Mouse (Mus musculus) gastrocnemius, postnatal 36 days (tissue): ENCODE measurements around the gene Hes6. TPM values are rescaled to one million over a fixed set of nuclear protein-coding genes. Genes with fewer than 3 reads are reported as not detected.

Experiments used
- DNase-seq, 2 experiments: peaks; one replicate each; pipeline ENCODE4 v3.0.0; 2022
- intact Hi-C: fragments of 180-260 bp; cut with DNase I; formaldehyde crosslinking; loops from one replicate; pipeline ENCODE4 v1.15.1; 2025
- long read RNA-seq, 2 experiments: library from polyadenylated mRNA; stranded (forward); transcript quantifications; one replicate each; pipeline ENCODE4 v2.0.0; 2021
- total RNA-seq, 2 experiments: library from RNA; stranded (reverse); gene quantifications; 2 replicates each; pipeline ENCODE4 v1.2.3; 2021

Gene Hes6
- total RNA-seq = 1 to 10 TPM; 7.5 to 7.9 TPM
- long read RNA-seq, experiment 1, transcript Hes6-201 (4 exons, 1,335 nt) = major isoform, 12 of 16 reads
- long read RNA-seq, experiment 1, partial matches to known transcripts = 1 of 16 reads
- long read RNA-seq, experiment 1, other reads (novel, unspliced or antisense) = 3 of 16 reads
- long read RNA-seq, experiment 2, transcript Hes6-201 (4 exons, 1,335 nt) = major isoform, 10 of 11 reads
- long read RNA-seq, experiment 2, partial matches to known transcripts = 0 of 11 reads
- long read RNA-seq, experiment 2, other reads (novel, unspliced or antisense) = 1 of 11 reads

DNA sequence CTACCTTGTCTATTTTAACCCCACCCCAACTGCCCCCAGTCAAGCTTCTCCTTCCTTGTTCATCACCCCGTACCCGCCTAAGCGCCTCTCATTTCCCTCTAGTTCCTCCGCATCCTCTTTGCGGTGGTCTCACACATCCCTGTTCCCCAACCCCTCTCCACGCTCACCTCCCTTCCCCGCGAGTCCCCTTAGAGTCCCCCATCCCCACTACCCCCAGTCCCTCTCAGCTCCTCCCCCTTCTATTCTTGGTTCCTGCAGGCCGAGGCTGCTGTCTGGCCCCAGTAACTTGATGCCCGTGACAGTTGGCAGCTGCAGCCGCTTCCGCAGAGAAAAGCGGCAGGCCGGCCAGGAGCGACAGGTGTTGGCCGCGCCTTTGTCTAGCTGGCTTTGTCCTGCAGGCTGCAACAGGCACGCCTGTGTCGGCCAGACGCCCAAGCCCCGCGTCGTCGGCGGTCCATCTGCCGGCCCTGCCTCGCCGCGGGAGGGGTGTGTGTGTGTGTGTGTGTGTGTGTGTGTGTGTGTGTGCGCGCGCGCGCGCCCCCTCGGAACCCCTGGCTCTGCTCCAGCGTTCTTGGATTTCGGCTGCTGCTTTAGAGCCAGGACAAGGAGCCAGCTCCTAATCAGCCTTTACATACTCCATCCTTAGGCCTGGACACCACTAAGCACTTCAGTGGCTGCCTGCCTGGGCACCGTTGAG is at the start of gene Hes6:
Hes6 (minus strand) TSS at position 141 of the 697 bp plus-strand sequence.
- intact Hi-C loops = no loop called here
- peak; percentile 71 to 75 for DNase-seq

DNA sequence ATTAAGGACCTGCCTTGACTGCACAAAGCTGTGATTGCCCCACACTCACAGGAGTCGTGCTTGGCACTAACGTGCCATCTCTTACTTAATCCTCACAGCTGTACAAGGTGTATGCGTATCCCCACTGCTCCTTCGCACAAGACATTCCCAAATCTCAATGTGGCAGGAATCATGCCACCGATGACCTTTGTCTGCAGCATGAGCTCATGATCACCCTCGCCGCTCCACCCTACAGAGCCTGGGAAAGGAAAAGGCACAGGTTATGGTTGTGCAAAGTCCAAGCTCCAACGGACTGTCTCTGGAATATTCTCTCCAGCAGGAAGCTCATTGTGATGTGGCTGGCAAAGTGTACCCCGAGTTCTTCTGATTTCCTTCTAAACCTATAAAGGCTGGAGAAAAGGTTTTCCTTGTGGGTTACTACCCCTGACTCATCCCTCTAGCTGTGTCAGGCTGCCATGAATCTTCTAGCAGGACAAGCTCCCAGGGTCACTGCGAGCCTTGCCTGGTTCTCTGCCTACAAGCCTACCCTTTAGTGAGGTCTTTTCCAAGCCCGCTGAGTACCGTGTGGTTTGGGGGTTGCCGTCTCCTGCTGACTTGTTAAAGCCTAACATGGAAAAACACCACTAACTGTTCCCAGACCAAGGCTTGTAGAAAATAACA is 49.6 kb upstream of the Hes6 start:
- intact Hi-C loops = loop anchor here (5.0 kb wide), 1 partner anchor 36 kb away; no protein-coding TSS in a partner anchor
- DNase-seq = no peak

DNA sequence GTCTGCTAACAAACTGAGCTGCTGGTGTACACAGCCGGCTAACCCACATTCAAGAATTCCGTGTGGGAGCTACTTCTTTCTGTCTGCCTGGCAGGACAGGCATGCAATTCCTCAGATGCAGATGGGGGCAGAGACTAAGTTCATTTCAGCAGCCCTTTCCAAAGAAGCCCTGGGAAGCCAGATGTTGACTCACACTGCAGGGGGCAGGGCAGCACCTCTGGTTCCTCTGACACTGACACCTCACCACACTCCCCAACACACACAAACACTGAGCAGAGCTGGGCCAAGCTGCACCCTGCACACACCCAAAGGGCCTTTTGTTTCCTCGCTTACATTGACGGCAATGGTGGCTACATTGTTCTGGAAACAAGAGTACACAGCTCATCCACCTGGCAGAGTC is 46.7 kb upstream of the Hes6 start:
- intact Hi-C loops = loop anchor here (5.0 kb wide), 1 partner anchor 33 kb away; no protein-coding TSS in a partner anchor

DNA sequence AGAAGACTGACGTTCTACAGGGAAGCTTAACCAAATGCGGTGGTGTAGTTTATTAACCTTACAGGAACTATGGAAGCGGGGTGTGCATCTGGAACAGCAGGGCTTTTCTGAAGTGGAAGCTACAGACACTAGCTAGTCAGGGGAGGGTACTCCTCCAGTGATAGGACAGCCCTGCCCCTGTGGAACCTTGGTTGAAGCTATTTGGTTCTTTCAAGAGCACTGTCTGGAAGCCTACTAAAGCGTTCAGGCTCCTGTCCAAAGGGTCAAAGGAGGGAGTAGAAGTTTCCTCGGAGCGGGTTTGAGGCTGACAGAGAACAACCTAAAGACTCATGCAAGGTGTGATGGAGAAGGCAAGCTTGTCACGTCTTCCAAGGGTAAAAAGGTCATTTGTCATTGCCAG is 46.2 kb upstream of the Hes6 start:
- no peak for DNase-seq
- intact Hi-C loops = loop anchor here (5.0 kb wide), 1 partner anchor 33 kb away; no protein-coding TSS in a partner anchor

More for the DNA sequence above, 46.7 kb upstream of the Hes6 start:
- no peak for DNase-seq

DNA sequence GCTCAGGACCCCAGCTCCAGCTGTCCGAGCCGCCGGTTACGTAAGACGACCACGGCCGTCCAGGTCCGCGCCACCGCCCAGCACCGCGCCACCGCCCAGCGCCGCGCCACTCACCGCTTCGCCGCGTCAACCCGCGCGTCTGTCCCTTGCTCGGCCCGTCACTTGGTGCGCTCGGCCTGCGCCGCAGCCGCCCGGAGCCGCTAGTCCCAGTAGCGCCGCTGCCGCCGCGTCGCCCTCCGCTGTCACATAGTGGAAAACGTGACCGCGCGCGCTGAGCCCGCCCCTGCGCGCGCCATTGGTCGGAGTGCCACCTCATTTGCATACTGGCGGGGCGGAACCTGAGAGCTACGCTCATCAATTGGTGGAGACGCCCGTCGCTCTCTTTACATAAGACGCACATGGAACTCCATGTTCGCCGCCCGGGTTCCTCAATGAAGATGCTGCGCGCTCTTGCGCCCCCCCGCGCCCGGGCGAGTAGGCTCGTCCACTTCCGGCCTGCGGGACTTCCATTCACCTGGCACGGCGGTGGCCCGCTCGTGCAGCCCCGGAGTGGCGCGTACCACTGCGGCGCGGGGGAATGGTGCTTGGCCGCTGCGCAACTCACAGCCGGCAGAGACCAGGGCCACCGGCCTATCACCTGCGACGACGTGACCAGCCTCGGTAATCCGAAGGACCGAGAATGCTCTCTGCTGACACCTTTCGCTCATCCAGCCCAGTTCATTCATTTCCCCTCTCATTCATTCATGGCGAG is 45.4 kb upstream of the Hes6 start, which contains the start of gene Per2:
Per2 (minus strand) TSS at position 266 of the 751 bp plus-strand sequence.
- intact Hi-C loops = no loop called here
- DNase-seq = peak; percentile 98 to 99

DNA sequence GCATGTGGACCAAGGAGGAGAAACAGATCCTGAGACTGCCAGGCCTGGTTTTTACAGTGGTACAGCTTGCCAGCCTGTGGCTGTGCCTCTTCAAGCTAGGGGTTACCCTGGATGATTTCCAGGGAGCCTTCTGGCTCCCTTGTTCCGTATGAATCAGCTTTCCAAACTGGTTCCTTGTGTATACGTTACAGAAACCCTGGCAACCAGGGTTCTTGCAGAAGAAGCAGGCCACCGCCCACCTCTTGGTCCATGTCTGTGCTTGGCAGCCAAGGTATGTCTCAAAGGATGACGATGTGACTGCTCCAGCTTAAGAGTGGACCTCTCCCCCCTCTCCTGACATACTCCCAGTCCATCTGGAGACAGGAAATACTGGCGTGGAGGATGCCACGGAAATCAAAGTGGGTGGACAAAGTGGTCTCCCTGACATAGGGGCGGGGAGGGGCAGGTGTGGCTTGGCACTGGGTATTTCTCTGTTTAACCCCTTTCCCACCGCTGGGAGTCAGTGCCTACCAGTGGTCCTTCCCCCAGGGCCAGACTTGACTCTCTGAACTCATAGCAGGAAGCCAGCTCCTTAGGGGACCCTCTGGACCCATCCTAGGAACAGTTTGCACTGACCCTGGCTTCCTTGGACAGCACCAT is 44.5 kb upstream of the Hes6 start:
- peak in 1 of 2 experiments; percentile 40 for DNase-seq
- intact Hi-C loops = no loop called here

DNA sequence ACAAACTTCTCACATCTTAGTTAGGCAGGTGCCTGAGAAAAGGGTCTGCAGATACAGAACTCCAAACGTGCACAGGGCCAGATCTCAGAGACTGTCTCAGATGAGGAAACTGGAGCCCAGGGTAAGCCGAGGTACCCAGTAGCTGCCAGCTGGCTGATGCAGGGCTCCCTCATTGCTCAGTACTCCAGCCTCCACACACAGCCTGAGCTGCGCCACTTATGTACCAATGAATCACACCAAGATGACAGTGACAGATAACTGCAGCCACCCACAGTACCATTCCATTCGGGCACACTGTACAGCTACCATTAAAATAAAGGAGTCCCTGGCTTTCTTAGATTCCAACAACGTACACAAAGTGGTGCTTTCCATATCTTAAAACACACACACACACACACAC is 43.9 kb upstream of the Hes6 start:
- intact Hi-C loops = no loop called here
- no peak for DNase-seq

DNA sequence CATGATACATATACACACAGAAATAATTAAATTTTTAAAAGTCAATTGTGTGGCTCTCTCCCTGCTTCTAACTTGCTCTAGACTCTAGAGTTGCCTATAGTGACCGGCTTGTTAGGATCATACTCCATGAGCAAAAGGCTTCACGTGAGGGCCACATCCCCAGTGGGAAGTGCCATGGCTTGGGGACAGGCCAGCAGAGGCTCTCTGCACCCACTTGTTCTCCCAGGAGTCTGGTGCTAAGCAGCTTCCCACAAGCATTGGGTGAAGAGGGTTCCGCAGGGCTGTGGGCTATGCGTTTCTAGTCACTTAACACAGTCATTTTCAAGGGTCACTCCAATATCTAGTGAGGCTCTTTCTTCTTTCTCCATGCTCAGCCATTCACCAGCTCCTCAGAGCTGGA is 43.3 kb upstream of the Hes6 start:
- intact Hi-C loops = no loop called here
- no peak for DNase-seq

DNA sequence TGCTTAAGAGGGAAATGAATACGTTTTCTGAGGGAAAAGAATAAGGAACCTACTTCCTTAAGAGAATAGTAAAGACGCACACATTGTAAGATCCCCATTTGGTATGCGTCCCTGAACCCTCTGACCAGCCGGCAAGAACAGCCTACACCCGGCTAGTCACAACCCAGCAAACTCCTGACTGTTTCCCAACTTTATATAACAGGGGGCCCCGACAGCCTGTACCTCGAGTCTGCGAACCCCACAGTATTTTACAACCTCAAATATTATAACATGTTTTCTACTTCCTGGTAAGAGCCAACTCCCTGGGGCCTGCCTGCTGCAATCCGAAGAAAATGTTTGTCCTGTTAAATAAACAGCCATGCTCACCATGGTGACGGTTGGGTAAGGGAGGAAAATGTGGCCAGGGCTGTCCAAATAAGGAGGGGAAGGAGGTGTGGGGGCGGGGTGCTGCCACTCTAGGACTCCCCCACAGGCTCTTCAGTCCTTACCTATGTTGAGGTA is 42.5 kb upstream of the Hes6 start:
- intact Hi-C loops = no loop called here

DNA sequence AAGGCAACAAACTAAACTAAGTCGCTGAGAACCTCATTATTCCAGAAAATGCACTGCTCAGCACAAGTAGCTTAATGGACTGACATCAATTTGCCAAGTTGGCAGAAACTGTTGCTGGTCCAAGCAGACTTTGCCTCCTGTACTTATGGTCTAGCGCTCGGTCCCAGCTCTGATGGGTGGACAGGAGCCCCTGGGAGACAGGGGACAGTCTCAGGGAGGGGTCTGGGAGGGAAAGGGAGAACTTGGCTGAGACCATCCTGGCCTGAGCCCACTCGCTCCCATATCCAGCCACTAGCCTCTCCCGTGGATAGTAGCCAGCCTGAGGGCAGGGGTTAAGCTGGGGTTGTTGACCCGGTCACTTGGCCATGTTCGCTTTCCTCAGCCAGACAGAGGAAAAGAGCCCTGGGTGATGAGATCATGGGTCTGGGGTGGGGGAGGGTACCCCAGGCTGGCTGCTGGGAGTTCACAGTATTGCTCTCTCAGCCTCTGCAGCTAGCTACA is 41.9 kb upstream of the Hes6 start:
- intact Hi-C loops = no loop called here
- peak; percentile 51 to 61 for DNase-seq

More for the DNA sequence above, 42.5 kb upstream of the Hes6 start:
- peak in 1 of 2 experiments; percentile 65 for DNase-seq

DNA sequence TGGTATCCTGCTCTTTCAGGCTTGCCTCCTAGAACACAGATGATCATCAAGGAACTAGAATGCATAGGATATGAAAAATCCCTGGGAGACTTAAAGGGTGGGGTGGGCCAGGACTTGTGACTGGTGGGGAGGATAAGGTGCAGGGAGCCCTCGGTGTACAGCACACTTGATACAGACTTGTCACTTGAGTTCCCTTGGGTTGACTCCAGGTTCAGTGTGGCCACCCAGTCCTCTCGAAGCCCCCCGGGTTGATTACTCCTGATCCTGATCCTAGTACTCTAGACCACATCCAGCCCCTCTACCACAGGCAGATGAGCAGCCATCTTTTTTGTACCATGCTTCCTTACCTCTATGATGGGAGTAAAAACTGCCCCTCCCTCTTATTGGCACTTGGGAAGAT is 41.1 kb upstream of the Hes6 start:
- intact Hi-C loops = no loop called here
- DNase-seq = no peak

DNA sequence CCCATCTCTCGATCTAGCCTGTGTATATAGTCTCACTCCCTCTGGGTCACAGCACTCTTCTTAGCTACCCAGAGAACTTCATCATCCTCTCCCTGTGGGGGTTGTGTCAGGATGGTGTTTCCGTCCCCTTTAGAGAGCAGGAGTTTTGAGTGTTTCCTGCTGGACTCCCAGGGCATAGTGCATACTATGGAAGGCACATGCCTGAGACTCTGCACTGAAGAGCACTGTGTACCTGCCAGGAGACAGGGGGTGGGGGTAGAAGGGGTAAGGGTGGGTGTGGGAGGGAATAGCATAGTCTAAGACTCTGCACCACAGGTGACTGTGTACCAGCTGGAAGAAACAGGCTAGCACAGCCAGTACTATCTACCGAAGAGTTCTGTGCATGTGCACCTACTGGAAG is 40.5 kb upstream of the Hes6 start:
- intact Hi-C loops = no loop called here
- DNase-seq = peak in 1 of 2 experiments; percentile 1

DNA sequence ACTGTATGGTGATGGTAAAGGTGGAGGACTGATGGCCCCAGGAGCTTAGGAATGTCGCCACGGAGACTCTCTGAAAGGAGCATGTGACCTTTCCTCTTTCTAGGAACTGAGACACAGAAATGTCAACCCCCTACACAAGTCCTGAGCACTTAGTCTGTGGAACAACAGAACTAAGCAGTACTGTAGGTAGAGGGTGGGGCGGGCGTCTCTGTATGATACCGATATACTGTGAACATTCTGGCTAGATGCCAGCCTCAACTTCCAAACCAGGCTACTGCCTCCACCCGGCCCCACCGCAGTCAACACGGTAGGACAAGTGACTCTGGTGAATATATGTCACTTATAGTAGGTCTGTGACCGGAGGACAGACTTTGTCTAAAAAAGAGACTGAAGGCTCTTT is 40.1 kb upstream of the Hes6 start:
- intact Hi-C loops = no loop called here
- DNase-seq = peak in 1 of 2 experiments; percentile 3

DNA sequence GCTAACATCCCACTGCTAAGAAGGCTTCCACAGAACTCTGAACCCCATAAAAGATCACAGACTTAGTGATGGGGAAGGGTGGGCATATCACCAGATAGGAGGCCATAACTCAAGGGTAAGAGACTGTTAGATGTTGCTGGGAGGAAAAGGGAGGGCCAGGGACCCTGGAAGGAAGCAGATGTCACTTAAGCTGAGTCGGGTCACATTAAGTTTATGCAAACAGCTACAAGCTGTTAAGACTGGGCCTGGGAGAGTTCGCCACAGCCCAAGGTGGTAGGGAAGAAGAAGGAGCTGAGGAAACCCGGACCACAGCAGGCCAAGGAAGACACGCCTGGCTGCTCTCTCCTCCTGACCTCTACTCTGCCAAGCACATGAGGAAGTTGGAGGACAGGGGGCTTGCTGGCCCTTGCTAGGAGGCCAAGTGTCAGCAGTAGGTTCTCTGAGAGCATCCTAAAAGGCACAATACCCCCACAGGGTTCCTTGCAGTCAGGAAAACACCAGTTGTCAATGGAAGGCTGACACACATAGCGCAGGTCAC is 37.8 kb upstream of the Hes6 start:
- intact Hi-C loops = no loop called here
- DNase-seq = peak in 1 of 2 experiments; percentile 1

DNA sequence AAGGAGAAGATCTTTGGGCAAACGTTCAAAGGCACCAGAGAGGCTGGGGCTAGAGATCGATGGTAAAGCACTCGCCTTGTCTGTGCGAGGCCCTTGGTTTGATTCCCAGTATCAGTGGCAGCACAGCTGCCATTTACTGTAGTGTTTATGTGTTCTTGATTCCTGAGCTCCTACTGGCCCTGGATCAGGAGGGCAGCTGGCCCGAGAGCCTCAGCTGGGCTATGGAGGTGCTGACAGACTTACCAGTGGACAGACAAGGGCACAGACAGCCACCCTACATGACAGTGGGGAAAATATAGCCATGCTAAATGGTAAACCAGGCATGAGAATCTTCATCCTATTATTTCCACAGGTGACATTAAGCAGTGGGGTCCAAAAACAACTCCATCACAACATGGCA is 37.0 kb upstream of the Hes6 start:
- DNase-seq = peak; percentile 43 to 53
- intact Hi-C loops = no loop called here

DNA sequence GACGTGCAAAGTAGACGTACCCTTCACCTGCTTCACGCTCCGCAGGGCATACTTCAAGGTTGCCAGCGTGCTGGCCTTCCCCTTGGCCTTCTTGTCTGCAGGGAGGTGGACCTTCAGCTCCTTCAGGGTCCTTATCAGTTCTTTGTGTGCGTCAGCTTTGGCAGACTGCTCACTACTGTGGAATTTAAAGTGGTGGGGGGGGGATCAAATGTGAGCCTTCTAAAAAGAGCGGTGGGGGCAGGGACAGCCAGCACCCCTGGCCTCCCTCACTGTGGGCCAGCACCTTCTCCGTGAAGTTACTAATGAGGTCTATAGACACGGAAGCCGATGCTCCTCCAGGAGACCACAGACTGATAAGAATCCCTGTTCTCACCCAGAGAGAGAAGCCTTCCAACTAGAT is 34.9 kb upstream of the Hes6 start:
- intact Hi-C loops = no loop called here
- no peak for DNase-seq

DNA sequence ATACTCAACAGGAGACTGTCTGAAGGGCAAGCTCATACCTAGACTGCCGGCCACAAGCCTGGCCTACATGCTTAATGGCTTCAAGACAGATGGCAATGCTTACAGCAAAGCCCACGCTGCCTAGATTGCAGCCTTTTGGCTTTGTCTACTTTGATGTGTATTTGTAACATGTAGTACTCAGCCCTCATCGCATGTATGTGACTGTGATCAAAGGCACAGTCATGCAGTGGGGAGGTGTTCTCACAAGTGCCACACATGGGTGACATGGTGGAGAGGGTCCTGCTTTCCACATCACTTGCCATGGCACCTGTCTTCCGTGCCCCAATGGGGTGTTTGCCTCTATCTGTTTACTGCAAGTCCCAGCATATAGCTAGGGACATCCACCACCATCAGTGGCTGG is 32.7 kb upstream of the Hes6 start:
- intact Hi-C loops = no loop called here
- DNase-seq = peak in 1 of 2 experiments; percentile 2

DNA sequence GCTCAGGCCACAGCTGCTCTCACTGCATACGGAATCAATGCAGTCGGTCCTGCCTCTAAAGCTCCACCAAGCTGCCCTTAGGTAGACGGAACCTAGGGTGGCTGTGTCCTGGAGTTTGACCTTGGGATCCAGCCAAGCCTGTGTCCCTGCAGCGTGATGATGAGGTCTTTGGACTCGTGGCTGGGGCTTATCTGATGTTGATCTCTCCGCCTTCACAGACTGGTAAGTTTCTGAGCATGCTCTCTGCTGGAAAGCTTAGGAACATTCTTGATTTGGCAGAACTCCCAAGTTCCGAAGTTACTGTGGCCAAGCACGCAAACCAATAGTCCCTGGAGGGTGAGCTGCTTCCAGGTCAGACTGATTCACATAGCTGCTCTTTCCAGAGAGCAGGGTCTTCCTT is 32.2 kb upstream of the Hes6 start:
- intact Hi-C loops = no loop called here
- peak; percentile 58 to 77 for DNase-seq
